Mouse (Mus musculus) forebrain, postnatal 0 days (tissue): ENCODE data around the gene Hist1h2ah. TPM values are rescaled to one million over a fixed set of nuclear protein-coding genes. Genes with fewer than 3 reads are reported as not detected.
"Not testable (repeated sequence)": the region's sequence is repeated elsewhere in the genome, so short reads cannot be mapped to it uniquely, and the experiment has no call there.

Source experiments
- ATAC-seq: fragments of 200-750 bp; cut with Nextera tagmentation; 2 replicates; pipeline ENCODE4 v1.8.0; 2017; ENCODE audit warnings: mild to moderate bottlenecking, moderate library complexity
- DNase-seq: peaks from one replicate; pipeline ENCODE4 v3.0.0-alpha.2; 2015
- H3K27ac ChIP-seq: fragments of 300-500 bp; sonication (generic); 2 replicates; pipeline ENCODE4 v1.5.1; 2014; ENCODE audit warnings: low read depth, mild to moderate bottlenecking, antibody characterized with exemption, low read length, moderate library complexity, mixed read lengths
- H3K27me3 ChIP-seq: fragments of 300-500 bp; sonication (generic); 2 replicates; pipeline ENCODE4 v1.6.1; 2014; ENCODE audit warnings: mild to moderate bottlenecking, low read length, mixed read lengths; ENCODE audit not compliant: insufficient read depth
- H3K36me3 ChIP-seq: fragments of 300-500 bp; sonication (generic); 2 replicates; pipeline ENCODE4 v1.6.1; 2014; ENCODE audit warnings: mild to moderate bottlenecking, moderate library complexity; ENCODE audit not compliant: insufficient read depth
- H3K4me1 ChIP-seq: fragments of 300-500 bp; sonication (generic); 2 replicates; pipeline ENCODE4 v1.6.1; 2014; ENCODE audit warnings: antibody characterized with exemption; ENCODE audit not compliant: insufficient read depth
- H3K4me2 ChIP-seq: fragments of 300-500 bp; sonication (generic); 2 replicates; pipeline ENCODE4 v1.6.1; 2014; ENCODE audit warnings: low read depth, mild to moderate bottlenecking, moderate library complexity
- H3K4me3 ChIP-seq: fragments of 300-500 bp; sonication (generic); 2 replicates; pipeline ENCODE4 v1.5.1; 2014; ENCODE audit warnings: low read depth, low read length, mixed read lengths
- H3K9ac ChIP-seq: fragments of 300-500 bp; sonication (generic); 2 replicates; pipeline ENCODE4 v1.6.1; 2014; ENCODE audit warnings: mild to moderate bottlenecking
- H3K9me3 ChIP-seq: fragments of 300-500 bp; sonication (generic); 2 replicates; pipeline ENCODE4 v1.6.1; 2016; ENCODE audit warnings: low read length
- CTCF ChIP-seq: sonication (generic); IDR thresholded peaks from 2 replicates; pipeline ENCODE4 v1.5.1; 2016; ENCODE audit warnings: antibody characterized with exemption, control low read depth, low read depth
- WGBS: fragments of 180-500 bp; shearing (Covaris S2); extraction: QIAGEN DNeasy Blood & Tissue Kit; methylation state at CpG from one replicate; pipeline ENCODE4 v1.1.7; 2014; 5-methylcytosine and 5-hydroxymethylcytosine counted together
- polyA plus RNA-seq: library from polyadenylated mRNA; unstranded; fragments of >200 nt; fragmentation: Nextera tagmentation; extraction: Ambion mirVana; gene quantifications from 2 replicates; pipeline ENCODE4 v1.2.1, GENCODE M21; 2015
- total RNA-seq: library from RNA; depleted of rRNA; stranded (reverse); fragments of >200 nt; gene quantifications from 2 replicates; pipeline ENCODE4 v1.2.3, GENCODE M21; 2014

The Hist1h2ah gene
- total and polyA plus RNA-seq, 2 experiments from 2014 or later: 1.9 to 47.2 TPM

GRCm38 (mm10) chr13:22041651-22042567 is 6.5 kb upstream of the Hist1h2ah start:
- peak overlapping the region; percentile 71 for H3K4me2 ChIP-seq
- no peak for TF ChIP-seq CTCF
- no peaks in the 10 kb centered on the region for H3K36me3 ChIP-seq
- WGBS: 2% methylated on average over 13 of the region's 13 CpGs
- H3K9me3 ChIP-seq: no peaks in the 10 kb centered on the region
- DNase-seq: no peak
- H3K9ac ChIP-seq: peak overlapping the region; percentile 18; the same call in 1 of the 2 replicates
- H3K4me1 ChIP-seq: peaks cover 11% of the 10 kb centered on the region
- H3K27me3 ChIP-seq: no peaks in the 10 kb centered on the region
- H3K27ac ChIP-seq: peak overlapping the region; percentile 42; the same call in 1 of the 2 replicates
- ATAC-seq: no peak
- H3K4me3 ChIP-seq: peak overlapping the region; percentile 40

- H3K4me3 ChIP-seq: peak within 1 kb of the TSS; percentile 40
- H3K27me3 ChIP-seq, H3K36me3 ChIP-seq, H3K9me3 ChIP-seq: not testable (repeated sequence)
- peak within 1 kb of the TSS; percentile 71 for H3K4me2 ChIP-seq
- peaks cover 17% of the 10 kb centered on the region for H3K4me1 ChIP-seq
- peak; percentile 96 for DNase-seq
- ATAC-seq: peak; percentile 71
- H3K9ac ChIP-seq: peak within 1 kb of the TSS; percentile 42
- under 1% methylated on average over 21 of the region's 27 CpGs for WGBS
- peak within 1 kb of the TSS; percentile 79 for H3K27ac ChIP-seq
Observed at GRCm38 (mm10) chr13:22041142-22041536, 5.8 kb upstream of the Hist1h2ah start, which contains the start of gene Hist1h4i. Hist1h4i (minus strand) TSS chr13:22041362.

- peak; percentile 8; the same call in 1 of the 2 replicates for ATAC-seq
- H3K4me3 ChIP-seq: peak overlapping the region; percentile 40
- peak overlapping the region; percentile 79 for H3K27ac ChIP-seq
- H3K9ac ChIP-seq: peak overlapping the region; percentile 42
- no peaks in the 10 kb centered on the region for H3K36me3 ChIP-seq
- no peaks in the 10 kb centered on the region for H3K9me3 ChIP-seq
- no peak for TF ChIP-seq CTCF
- DNase-seq: no peak
- H3K4me2 ChIP-seq: peak overlapping the region; percentile 71
- WGBS: 0% methylated on average over 18 of the region's 24 CpGs
- peaks cover 17% of the 10 kb centered on the region for H3K4me1 ChIP-seq
- H3K27me3 ChIP-seq: no peaks in the 10 kb centered on the region
Observed at GRCm38 (mm10) chr13:22040464-22041141, 5.2 kb upstream of the Hist1h2ah start.

- H3K4me3 ChIP-seq: no peak overlapping the region
- ATAC-seq (no peak), DNase-seq (no peak)
- no peaks in the 10 kb centered on the region for H3K9me3 ChIP-seq
- no peaks in the 10 kb centered on the region for H3K36me3 ChIP-seq
- peak overlapping the region; percentile 71 for H3K4me2 ChIP-seq
- 7% methylated on average over 2 of the region's 2 CpGs for WGBS
- no peak overlapping the region for H3K27ac ChIP-seq
- no peak overlapping the region for H3K9ac ChIP-seq
- TF ChIP-seq CTCF: no peak
- peaks cover 17% of the 10 kb centered on the region for H3K4me1 ChIP-seq
- no peaks in the 10 kb centered on the region for H3K27me3 ChIP-seq
Observed at GRCm38 (mm10) chr13:22039951-22040463, 4.6 kb upstream of the Hist1h2ah start.

- Histone ChIP-seq H3K27me3 (no peaks in the 10 kb centered on the region), H3K9me3 (no peaks in the 10 kb centered on the region), H3K4me3 (no peak overlapping the region), H3K4me2 (no peak overlapping the region), H3K9ac (no peak overlapping the region), H3K4me1 (peaks cover 17% of the 10 kb centered on the region), H3K36me3 (no peaks in the 10 kb centered on the region), H3K27ac (no peak overlapping the region)
- 66% methylated on average over 5 of the region's 5 CpGs for WGBS
- no peak for ATAC-seq
- no peak for DNase-seq
- no peak for TF ChIP-seq CTCF
Observed at GRCm38 (mm10) chr13:22039364-22039763, 4.0 kb upstream of the Hist1h2ah start.

GRCm38 (mm10) chr13:22037415-22037814 is 2.0 kb upstream of the Hist1h2ah start:
- H3K36me3 ChIP-seq: no peaks in the 10 kb centered on the region
- 83% methylated on average over 2 of the region's 2 CpGs for WGBS
- DNase-seq (no peak), ATAC-seq (no peak)
- no peak overlapping the region for H3K4me2 ChIP-seq
- H3K27ac ChIP-seq: no peak overlapping the region
- no peak for TF ChIP-seq CTCF
- H3K4me1 ChIP-seq: peaks cover 17% of the 10 kb centered on the region
- no peaks in the 10 kb centered on the region for H3K9me3 ChIP-seq
- H3K4me3 ChIP-seq: no peak overlapping the region
- H3K9ac ChIP-seq: no peak overlapping the region
- H3K27me3 ChIP-seq: no peaks in the 10 kb centered on the region
